Mouse (Mus musculus): ENCODE data around the gene Ugt1a6b. TPM values are rescaled to one million over a fixed set of nuclear protein-coding genes. Genes with fewer than 3 reads are reported as not detected.
"Not testable (repeated sequence)": the region's sequence is repeated elsewhere in the genome, so short reads cannot be mapped to it uniquely, and the experiment has no call there.

Ugt1a6b gene
- total RNA-seq (2021), result under 1 TPM; 0.17 to 0.46 TPM
- long read RNA-seq, experiment 1, result 0 reads
- long read RNA-seq, experiment 2, result 0 reads

DNA sequence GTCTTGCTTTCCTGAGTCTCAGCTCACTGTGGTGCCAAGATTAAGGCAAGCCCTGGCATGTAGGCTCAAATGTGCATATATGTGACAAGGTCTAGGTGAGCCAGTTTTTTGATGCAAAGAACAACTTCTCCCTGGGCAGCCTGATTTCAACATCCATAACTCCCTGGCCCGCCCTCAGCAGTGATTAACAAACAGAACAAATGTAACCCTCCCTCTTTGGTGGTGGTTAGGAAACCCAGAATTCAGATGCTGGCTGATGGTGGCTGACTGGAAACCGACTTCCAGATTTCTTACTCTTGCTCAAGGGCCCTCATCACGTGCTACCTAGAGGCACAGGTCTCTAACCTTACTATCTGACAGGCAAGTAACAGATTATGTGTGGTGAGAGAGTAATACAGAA, at the start of gene Ugt1a6b:
Gene Ugt1a6b (plus strand): TSS at position 234 of the 400 bp plus-strand sequence.
- DNase-seq; H3K27ac ChIP-seq; H3K4me3 ChIP-seq; intact Hi-C loops (cut with DNase I): not testable (repeated sequence)

DNA sequence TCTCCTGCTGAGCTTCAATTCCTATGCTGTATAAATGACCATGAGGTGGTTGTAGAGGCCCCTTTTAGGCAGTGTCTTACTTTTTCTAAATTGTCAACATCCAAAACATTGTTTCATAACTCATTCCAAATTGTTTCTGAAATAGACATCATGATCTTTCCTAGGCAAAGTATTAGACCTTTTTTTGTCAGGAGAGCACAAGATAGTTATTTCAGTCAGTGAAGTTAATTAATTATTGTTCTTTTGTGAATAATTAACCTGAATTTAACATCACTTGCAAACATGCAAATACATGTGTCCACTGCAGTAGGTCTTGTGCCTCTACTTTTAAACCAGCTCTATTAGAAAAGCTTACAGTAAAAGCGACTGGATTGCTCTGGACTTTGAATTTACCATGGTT, 48.0 kb upstream of the Ugt1a6b start, which contains the start of gene Ugt1a10:
Gene Ugt1a10 (plus strand): TSS at position 301 of the 400 bp plus-strand sequence.
- Histone ChIP-seq H3K4me3 (no peak within 1 kb of the TSS), H3K27ac (no peak within 1 kb of the TSS)
- no peak for TF ChIP-seq CTCF (IDR thresholded peaks at IDR 0.05)
- DNase-seq, result no peak
- intact Hi-C loops (cut with DNase I), result no loop called here

- H3K4me3 ChIP-seq; DNase-seq; intact Hi-C loops (cut with DNase I); H3K27ac ChIP-seq: not testable (repeated sequence)
Measured at GRCm38 (mm10) chr1:88066472-88067102, 36.5 kb upstream of the Ugt1a6b start.

DNA sequence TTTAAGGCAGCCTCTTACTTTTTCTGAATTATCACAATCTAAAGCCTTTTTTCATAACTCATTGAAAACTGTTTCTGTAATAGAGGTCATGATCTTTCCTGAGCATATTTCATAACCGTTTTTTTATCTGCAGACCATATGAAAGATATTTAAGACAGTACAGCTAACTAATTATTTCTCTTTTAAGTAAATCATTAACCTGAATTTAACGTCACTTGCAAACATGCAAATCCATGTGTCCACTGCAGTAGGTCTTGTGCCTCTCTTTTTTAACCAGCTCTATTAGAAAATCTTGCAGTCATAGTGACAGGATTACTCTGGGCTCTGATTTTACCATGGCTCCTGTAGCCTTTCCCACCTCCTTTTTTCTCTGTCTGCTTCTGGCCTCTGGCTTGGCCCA, 32.6 kb upstream of the Ugt1a6b start, which contains the start of gene Ugt1a9:
Gene Ugt1a9 (plus strand): TSS at position 306 of the 400 bp plus-strand sequence.
- no peak within 1 kb of the TSS for H3K27ac ChIP-seq
- H3K4me3 ChIP-seq, result no peak within 1 kb of the TSS
- TF ChIP-seq CTCF (IDR thresholded peaks at IDR 0.05), result no peak
- intact Hi-C loops (cut with DNase I), result no loop called here
- no peak for DNase-seq

DNA sequence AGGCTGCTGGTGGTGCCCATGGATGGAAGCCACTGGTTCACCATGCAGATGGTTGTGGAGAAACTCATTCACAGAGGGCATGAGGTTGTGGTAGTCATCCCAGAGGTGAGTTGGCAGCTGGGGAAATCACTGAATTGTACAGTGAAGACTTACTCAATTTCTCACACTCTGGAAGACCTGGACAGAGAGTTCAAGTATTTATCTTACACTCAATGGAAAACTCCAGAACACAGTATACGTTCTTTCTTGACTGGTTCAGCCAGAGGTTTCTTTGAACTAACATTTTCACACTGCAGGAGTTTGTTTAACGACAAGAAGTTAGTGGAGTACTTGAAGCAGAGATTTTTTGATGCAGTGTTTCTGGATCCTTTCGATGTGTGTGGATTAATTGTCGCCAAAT, 32.1 kb upstream of the Ugt1a6b start:
- Histone ChIP-seq H3K4me3 (no peak overlapping the region), H3K27ac (no peak overlapping the region)
- no peak for TF ChIP-seq CTCF (IDR thresholded peaks at IDR 0.05)
- intact Hi-C loops (cut with DNase I), result no loop called here
- DNase-seq, result no peak

DNA sequence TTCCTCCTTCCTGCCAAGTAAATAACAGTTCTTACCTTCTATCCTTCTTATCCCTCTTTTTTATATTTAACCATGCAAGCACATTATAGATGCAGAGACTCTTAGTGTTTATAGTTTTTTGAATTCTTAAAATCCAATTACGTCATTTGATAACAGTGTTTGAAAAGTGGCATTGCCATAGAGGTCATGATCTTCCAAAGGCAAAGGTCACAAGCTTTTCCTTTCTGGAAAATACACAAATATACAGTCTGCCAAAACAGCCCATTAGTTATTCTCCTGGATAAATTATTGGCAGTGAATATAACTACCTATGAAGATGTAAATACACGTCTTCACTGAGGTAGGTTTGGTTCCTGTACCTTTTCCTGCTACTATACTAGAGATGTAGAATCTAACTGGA, 28.6 kb upstream of the Ugt1a6b start:
- intact Hi-C loops (cut with DNase I), result no loop called here
- no peak overlapping the region for H3K27ac ChIP-seq
- DNase-seq, result no peak
- no peak for TF ChIP-seq CTCF (IDR thresholded peaks at IDR 0.05)
- no peak overlapping the region for H3K4me3 ChIP-seq

DNA sequence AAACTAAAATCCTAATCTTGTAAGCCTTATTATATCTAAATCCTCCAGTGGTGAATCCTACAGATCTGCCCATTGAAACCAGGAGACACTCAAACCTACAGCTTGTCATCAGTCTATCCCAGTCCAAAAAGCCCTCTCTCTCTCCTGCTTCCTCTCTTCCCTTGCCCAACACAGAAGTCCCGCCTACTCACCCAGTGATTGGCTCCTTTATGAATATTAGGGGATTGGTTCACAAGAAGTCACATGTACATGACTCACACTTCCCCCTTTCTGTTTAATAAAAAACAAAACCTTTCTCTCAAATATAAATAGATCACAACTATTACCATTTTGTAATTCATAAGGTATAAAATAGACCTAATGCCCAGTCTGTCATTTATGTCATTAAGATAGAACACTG, 25.9 kb upstream of the Ugt1a6b start:
- no peak for TF ChIP-seq CTCF (IDR thresholded peaks at IDR 0.05)
- Histone ChIP-seq H3K4me3 (no peak overlapping the region), H3K27ac (no peak overlapping the region)
- intact Hi-C loops (cut with DNase I), result no loop called here
- DNase-seq, result no peak

DNA sequence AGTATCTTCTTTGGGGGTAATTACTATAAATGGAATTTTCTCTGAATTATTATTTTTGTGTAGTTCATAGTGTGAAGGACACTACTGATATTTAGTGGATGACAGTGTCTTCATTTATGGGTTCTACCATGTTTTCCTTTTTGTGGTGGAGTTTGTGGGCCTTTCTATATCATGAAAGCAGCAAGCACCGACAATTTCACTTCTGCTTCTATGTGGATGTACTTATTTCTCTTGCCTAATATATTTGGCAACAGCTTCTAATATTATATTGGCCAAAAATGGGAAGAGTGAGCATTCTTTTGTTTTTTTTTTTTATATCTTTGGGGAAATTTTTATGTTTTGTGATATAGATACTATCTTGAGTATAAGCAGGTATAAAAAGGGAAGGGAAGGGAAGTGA, 21.4 kb upstream of the Ugt1a6b start:
- TF ChIP-seq CTCF (IDR thresholded peaks at IDR 0.05), result no peak
- no peak overlapping the region for H3K4me3 ChIP-seq
- H3K27ac ChIP-seq, result no peak overlapping the region
- no peak for DNase-seq
- intact Hi-C loops (cut with DNase I), result no loop called here

- H3K27ac ChIP-seq, result no peak overlapping the region
- no peak for TF ChIP-seq CTCF (IDR thresholded peaks at IDR 0.05)
- intact Hi-C loops (cut with DNase I), result no loop called here
- H3K4me3 ChIP-seq, result no peak overlapping the region
- no peak for DNase-seq
Measured at GRCm38 (mm10) chr1:88086125-88086524, 16.9 kb upstream of the Ugt1a6b start.

DNA sequence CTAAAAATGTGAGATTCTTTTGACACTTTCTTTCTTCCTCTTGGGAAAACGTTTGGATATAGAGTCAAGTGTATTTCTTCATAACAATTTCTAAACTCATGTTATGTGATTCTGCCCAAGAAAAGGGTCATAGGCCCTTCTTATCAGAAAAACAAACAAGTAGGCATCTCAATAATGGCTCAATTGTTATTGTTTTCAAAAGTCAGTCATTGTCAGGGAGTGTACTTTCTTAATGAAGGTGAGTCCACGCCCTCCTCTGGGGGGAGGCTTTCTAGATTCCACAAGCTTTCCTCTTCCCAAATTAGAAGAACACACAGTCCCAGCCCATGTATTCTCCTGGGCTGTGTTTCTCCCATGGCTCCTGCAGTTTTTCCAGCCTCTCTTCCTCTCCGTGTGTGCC, 15.5 kb upstream of the Ugt1a6b start, which contains the start of gene Ugt1a8:
Gene Ugt1a8 (plus strand): TSS at position 301 of the 400 bp plus-strand sequence.
- Histone ChIP-seq H3K27ac (no peak within 1 kb of the TSS), H3K4me3 (no peak within 1 kb of the TSS)
- TF ChIP-seq CTCF (IDR thresholded peaks at IDR 0.05), result no peak
- intact Hi-C loops (cut with DNase I), result no loop called here
- no peak for DNase-seq

GRCm38 (mm10) chr1:88092341-88092740, 10.7 kb upstream of the Ugt1a6b start:
- intact Hi-C loops (cut with DNase I), result no loop called here

DNA sequence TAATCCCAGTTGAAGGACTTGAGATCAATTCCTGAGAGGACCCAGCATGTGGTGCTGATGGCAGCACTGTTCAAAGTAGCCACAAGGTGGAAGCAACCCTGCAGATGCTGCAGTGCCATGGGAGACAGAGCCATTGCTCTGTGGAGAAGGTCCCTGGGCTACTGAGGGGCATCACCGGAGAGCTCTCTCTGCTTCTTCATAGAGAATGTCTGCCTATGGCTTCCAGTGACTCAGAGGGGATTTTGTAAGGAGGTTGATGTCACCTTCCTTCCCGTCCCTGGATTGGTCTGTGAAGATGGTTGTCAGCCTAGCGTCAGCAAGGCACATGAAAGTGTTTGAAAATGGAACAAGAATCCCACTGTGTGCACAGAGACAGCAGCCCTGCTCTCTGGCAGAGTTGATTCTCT, 8.8 kb upstream of the Ugt1a6b start:
- H3K27ac ChIP-seq; DNase-seq; intact Hi-C loops (cut with DNase I): not testable (repeated sequence)

More at GRCm38 (mm10) chr1:88092341-88092740, 10.7 kb upstream of the Ugt1a6b start:
- H3K4me3 ChIP-seq, result no peak overlapping the region
- TF ChIP-seq CTCF (IDR thresholded peaks at IDR 0.05), result no peak
- H3K27ac ChIP-seq, result no peak overlapping the region
- DNase-seq, result no peak

DNA sequence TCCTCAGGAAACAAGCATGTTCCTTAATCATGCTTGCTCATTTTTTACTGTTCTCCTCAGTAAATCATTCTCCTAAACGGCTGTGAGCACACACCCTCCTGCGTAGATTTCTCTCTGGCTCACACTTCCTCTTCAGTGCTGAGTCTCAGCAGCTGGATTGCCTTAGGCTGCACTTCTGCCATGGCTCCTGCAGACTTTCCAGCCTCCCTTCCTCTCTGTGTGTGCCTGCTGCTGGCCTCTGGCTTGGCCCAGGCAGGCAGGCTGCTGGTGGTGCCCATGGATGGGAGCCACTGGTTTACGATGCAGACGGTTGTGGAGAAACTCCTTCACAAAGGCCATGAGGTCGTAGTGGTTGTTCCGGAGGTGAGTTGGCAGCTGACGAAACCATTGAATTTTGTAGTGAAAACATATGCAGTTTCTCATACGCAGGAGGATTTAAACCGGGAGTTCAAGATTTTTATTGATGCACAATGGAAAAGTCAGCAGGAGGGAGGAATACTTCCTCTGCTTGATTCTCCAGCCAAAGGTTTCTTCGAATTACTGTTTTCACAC, 8.0 kb upstream of the Ugt1a6b start, which contains the start of gene Ugt1a7c:
Gene Ugt1a7c (plus strand): TSS at position 122 of the 552 bp plus-strand sequence.
- intact Hi-C loops (cut with DNase I), result no loop called here
- no peak within 1 kb of the TSS for H3K27ac ChIP-seq
- no peak for TF ChIP-seq CTCF (IDR thresholded peaks at IDR 0.05)
- peak within 1 kb of the TSS; percentile 42 for H3K4me3 ChIP-seq
- DNase-seq, result peak; percentile 33

More for the DNA sequence above, 8.8 kb upstream of the Ugt1a6b start:
- not testable (repeated sequence) for H3K4me3 ChIP-seq

DNA sequence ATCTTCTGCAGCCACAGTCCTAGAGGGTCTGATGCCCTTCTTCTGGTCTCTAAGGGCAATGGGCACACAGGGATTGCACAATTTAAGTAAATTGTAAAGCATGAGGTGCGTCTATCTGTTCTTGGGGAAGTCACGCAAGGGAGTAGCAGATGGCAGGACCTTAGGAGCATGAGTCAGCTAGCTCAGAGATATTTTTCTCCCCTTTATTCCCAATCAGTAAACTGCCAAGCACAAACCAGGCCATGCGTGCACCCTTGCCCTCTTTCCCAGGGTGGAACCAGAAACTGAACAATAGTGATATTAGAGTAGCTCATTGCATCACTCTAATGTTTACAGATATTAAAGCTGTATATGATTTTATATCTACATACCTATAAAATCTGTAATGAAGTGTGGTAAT, 4.5 kb upstream of the Ugt1a6b start:
- DNase-seq; H3K4me3 ChIP-seq; H3K27ac ChIP-seq; intact Hi-C loops (cut with DNase I): not testable (repeated sequence)

GRCm38 (mm10) chr1:88099691-88100090, 3.4 kb upstream of the Ugt1a6b start:
- intact Hi-C loops (cut with DNase I); H3K27ac ChIP-seq; DNase-seq; H3K4me3 ChIP-seq: not testable (repeated sequence)

DNA sequence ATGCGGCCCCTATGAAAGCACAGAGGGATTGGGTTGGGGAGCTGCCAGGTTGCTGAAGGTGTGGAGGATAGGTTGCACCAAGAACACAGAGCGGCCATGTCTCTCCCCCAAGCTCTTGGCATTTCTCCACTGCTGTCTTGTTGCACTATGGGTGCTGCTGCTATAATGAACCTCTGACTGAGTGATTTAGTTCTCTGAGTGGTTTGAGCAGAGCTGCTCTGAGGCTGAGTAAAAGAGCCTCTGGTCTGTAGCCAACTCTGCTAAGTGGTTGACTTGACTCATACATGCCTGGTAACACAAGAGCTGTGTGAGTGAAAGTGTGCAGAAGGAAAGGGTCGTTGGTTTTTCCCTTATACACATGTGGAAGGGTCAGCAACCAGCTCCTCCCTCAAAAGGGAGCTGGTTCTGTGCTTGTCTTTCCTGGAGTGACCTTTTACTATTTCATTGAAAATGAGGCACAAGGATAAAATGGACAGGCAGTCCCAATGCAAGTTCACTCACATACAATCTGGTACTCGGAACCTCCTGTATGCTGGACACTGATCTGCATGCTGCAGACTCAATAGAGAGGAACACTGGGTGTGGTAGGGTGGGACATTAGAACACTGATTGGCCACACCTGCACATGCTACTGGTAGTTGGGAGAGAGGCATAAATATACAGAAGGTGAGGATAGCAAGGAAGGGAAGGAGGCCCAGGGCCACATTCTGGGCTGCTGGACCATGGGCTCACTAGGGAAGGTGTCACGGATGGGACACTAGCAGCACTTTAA, 831 bp downstream of the Ugt1a6b start:
- H3K4me3 ChIP-seq; DNase-seq; intact Hi-C loops (cut with DNase I); H3K27ac ChIP-seq: not testable (repeated sequence)
